Mouse (Mus musculus) layer of hippocampus, postnatal 14 days (tissue): ENCODE measurements around the gene Katnal1. TPM values are rescaled to one million over a fixed set of nuclear protein-coding genes. Genes with fewer than 3 reads are reported as not detected.

ENCODE experiments used
- total RNA-seq, 2 experiments: library from RNA; stranded (reverse); gene quantifications; 2 replicates each; pipeline ENCODE4 v1.2.3; 2021

Gene Katnal1
- total RNA-seq, 2 experiments from 2014 or later = 51.0 to 52.2 TPM

Other genes with a start within 250 kb of the Katnal1 start
- 10 to 100 TPM; 15.2 to 18.0 TPM for gene Gm42791, start 65.8 kb upstream of the Katnal1 start, total RNA-seq